Mouse (Mus musculus): ENCODE results near the gene Lrrfip1. TPM values are rescaled to one million over a fixed set of nuclear protein-coding genes. Genes with fewer than 3 reads are reported as not detected.
A peak's percentile ranks its signal among the peaks of the same experiment; 100 is the strongest.

Gene Lrrfip1
- total RNA-seq, 1 experiment from 2014 or later: 69.4 TPM

GRCm38 (mm10) chr1:91057311-91058245, 59.0 kb downstream of the Lrrfip1 start:
- DNase-seq: no peak

GRCm38 (mm10) chr1:91058251-91058650, 59.7 kb downstream of the Lrrfip1 start:
- DNase-seq: no peak

GRCm38 (mm10) chr1:91059792-91060604, 61.5 kb downstream of the Lrrfip1 start:
- no peak for DNase-seq

GRCm38 (mm10) chr1:91061105-91061504, 62.6 kb downstream of the Lrrfip1 start:
- DNase-seq: no peak

- peak; percentile 70 for DNase-seq
Measured at GRCm38 (mm10) chr1:91062363-91062762, 63.8 kb downstream of the Lrrfip1 start.

GRCm38 (mm10) chr1:91064053-91064452, 65.5 kb downstream of the Lrrfip1 start:
- no peak for DNase-seq

GRCm38 (mm10) chr1:91064903-91065525, 66.5 kb downstream of the Lrrfip1 start:
- DNase-seq: no peak

GRCm38 (mm10) chr1:91066061-91066460, 67.5 kb downstream of the Lrrfip1 start:
- no peak for DNase-seq

- DNase-seq: no peak
Measured at GRCm38 (mm10) chr1:91066599-91066998, 68.1 kb downstream of the Lrrfip1 start.

- DNase-seq: no peak
Measured at GRCm38 (mm10) chr1:91067716-91068115, 69.2 kb downstream of the Lrrfip1 start.

GRCm38 (mm10) chr1:91069575-91069974, 71.0 kb downstream of the Lrrfip1 start:
- no peak for DNase-seq

- no peak for DNase-seq
Measured at GRCm38 (mm10) chr1:91070547-91070946, 72.0 kb downstream of the Lrrfip1 start.

GRCm38 (mm10) chr1:91071671-91072290, 73.2 kb downstream of the Lrrfip1 start:
- DNase-seq: no peak

GRCm38 (mm10) chr1:91076946-91077345, 78.4 kb downstream of the Lrrfip1 start:
- DNase-seq: no peak

GRCm38 (mm10) chr1:91077456-91077855, 78.9 kb downstream of the Lrrfip1 start:
- DNase-seq: no peak

- no peak for DNase-seq
Measured at GRCm38 (mm10) chr1:91077980-91078379, 79.4 kb downstream of the Lrrfip1 start.

- no peak for DNase-seq
Measured at GRCm38 (mm10) chr1:91079740-91080422, 81.3 kb downstream of the Lrrfip1 start.

- DNase-seq: no peak
Measured at GRCm38 (mm10) chr1:91080423-91080749, 81.8 kb downstream of the Lrrfip1 start.

GRCm38 (mm10) chr1:91084374-91084773, 85.8 kb downstream of the Lrrfip1 start:
- DNase-seq: no peak

GRCm38 (mm10) chr1:91085009-91085408, 86.5 kb downstream of the Lrrfip1 start:
- no peak for DNase-seq

- no peak for DNase-seq
Measured at GRCm38 (mm10) chr1:91085686-91086085, 87.1 kb downstream of the Lrrfip1 start.

- DNase-seq: no peak
Measured at GRCm38 (mm10) chr1:91086325-91086724, 87.8 kb downstream of the Lrrfip1 start.

Measured in adrenal gland, postnatal 25 days (tissue).